Mouse (Mus musculus): Measurements from ENCODE around the gene Olfr520.

- TF ChIP-seq CTCF (IDR thresholded peaks at IDR 0.05; ENCODE audit: extremely low read depth, insufficient read depth, insufficient read length, insufficient replicate concordance) (no peak), POLR2A (IDR thresholded peaks at IDR 0.05; ENCODE audit: low read depth, low read length) (no peak)
Measured at GRCm38 (mm10) chr7:99698576-99698975, 31.5 kb upstream of the Olfr520 start.

Data from spleen, adult 2 months (tissue).